Mouse (Mus musculus) megakaryocyte, embryonic 14.5 days (primary cell): Measurements from ENCODE around the gene F9. TPM values are rescaled to one million over a fixed set of nuclear protein-coding genes. Genes with fewer than 3 reads are reported as not detected.

Experiments
- H3K27me3 ChIP-seq: replicated peaks from 2 replicates; pipeline ENCODE3; 2012; ENCODE audit warnings: inconsistent platforms
- H3K36me3 ChIP-seq: replicated peaks from 2 replicates; pipeline ENCODE3; 2012; ENCODE audit warnings: low read length, inconsistent platforms, mixed read lengths
- H3K4me1 ChIP-seq: 2 replicates; pipeline ENCODE4 v1.6.1; 2012; ENCODE audit warnings: inconsistent platforms
- H3K4me3 ChIP-seq: replicated peaks from 2 replicates; pipeline ENCODE3; 2012; ENCODE audit warnings: moderate library complexity, mild to moderate bottlenecking, inconsistent platforms
- H3K9me3 ChIP-seq: 2 replicates; pipeline ENCODE4 v1.6.1; 2012; ENCODE audit warnings: inconsistent platforms
- FLI1 ChIP-seq: IDR thresholded peaks from 2 replicates; pipeline ENCODE4 v1.6.1; 2012; ENCODE audit warnings: low read length, inconsistent platforms, mixed read lengths
- GATA1 ChIP-seq: IDR thresholded peaks from 3 replicates; pipeline ENCODE4 v1.6.1; 2012; ENCODE audit warnings: mixed read lengths, low read length, inconsistent platforms, borderline replicate concordance
- polyA plus RNA-seq: library from polyadenylated mRNA; stranded (reverse); fragments of >175 nt; gene quantifications from 2 replicates; pipeline ENCODE4 v1.2.3, GENCODE M21; 2012; ENCODE audit warnings: low replicate concordance; ENCODE audit not compliant: insufficient read depth

Gene F9
- polyA plus RNA-seq, 1 experiment = not detected

GRCm38 (mm10) chrX:60055185-60055584, 55.9 kb downstream of the F9 start:
- no peaks in the 10 kb centered on the region for H3K36me3 ChIP-seq
- H3K9me3 ChIP-seq = peaks cover 8% of the 10 kb centered on the region; the same call in 1 of the 2 replicates
- H3K4me1 ChIP-seq = no peaks in the 10 kb centered on the region
- H3K27me3 ChIP-seq = peaks cover 4% of the 10 kb centered on the region
- no peak overlapping the region for H3K4me3 ChIP-seq
- TF ChIP-seq GATA1 (no peak), FLI1 (no peak)

DNA sequence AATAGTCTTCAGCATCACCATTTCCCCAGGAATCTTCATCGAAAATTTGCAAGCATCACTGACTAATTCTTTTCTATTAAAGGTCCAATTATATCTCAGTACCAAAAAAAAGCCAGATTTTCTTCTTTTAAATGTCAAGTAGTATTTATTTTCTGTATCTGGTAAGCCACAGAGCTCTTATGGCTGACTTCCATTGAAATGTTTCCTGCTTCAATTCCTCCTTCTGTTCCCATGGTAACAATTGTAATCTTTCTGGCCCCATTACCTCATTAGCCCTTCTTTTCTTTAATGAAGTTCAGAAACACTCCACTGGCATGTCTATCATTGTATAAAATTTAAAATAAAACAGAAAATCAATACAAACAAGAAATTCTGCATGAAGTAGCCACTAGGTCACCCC, 76.1 kb downstream of the F9 start:
- TF ChIP-seq GATA1 (no peak), FLI1 (no peak)
- Histone ChIP-seq H3K27me3 (peaks cover 2% of the 10 kb centered on the region), H3K36me3 (no peaks in the 10 kb centered on the region), H3K4me3 (no peak overlapping the region), H3K4me1 (no peaks in the 10 kb centered on the region), H3K9me3 (no peaks in the 10 kb centered on the region)

Other genes with a start within 250 kb of the F9 start
- gene Mcf2, start 179.6 kb downstream of the F9 start, polyA plus RNA-seq = not detected in 2 replicates